Comparison of ENCODE assay signal across 21 mouse cellular contexts in the genomic region with DNA sequence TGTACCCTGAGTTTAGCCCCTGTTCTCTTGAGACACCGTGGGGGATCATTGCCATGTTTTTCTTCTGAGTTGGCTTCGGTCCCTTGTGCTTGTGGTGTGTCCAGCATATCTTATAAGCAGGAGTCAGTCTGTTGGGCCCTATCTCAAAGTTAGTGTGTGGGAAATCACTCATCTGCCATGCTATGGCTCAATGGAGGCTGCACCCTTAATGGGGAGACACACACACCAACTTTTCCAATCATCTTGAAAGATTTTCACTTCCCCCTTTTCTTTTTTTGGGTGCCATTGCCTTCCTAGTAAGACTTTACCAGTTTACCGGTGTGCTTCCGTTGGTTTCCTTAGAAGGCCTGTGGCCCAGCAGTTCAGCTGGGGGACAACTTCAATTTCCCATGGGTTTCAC.
"Had no signal": no experiment of that assay in that cellular context is flagged by ENCODE, and none has a peak within 500 bp of the region (broad histone marks: within the 10 kb centered on the region; RNA-seq: fewer than 3 reads in every experiment).

No protein-coding gene starts in this region.

- H3K36me3 ChIP-seq: intestine, embryonic 15.5 days; limb, embryonic 10.5 days; limb, embryonic 13.5 days; liver, embryonic 12.5 days; liver, embryonic 15.5 days; lung, embryonic 15.5 days had no signal

- H3K4me2 ChIP-seq: intestine, embryonic 15.5 days; limb, embryonic 13.5 days; liver, embryonic 12.5 days; liver, embryonic 15.5 days; lung, embryonic 15.5 days; midbrain, embryonic 11.5 days had no signal

- H3K27ac ChIP-seq: intestine, embryonic 15.5 days; kidney, postnatal 0 days; layer of hippocampus, adult 2 months; limb, embryonic 10.5 days; limb, embryonic 13.5 days; liver, embryonic 12.5 days; liver, embryonic 15.5 days; lung, embryonic 15.5 days had no signal

- H3K9ac ChIP-seq: intestine, embryonic 15.5 days; limb, embryonic 13.5 days; liver, embryonic 12.5 days; liver, embryonic 15.5 days; lung, embryonic 15.5 days had no signal

- H3K4me1 ChIP-seq: intestine, embryonic 15.5 days; limb, embryonic 10.5 days; limb, embryonic 13.5 days; liver, embryonic 12.5 days; liver, embryonic 15.5 days; lung, embryonic 15.5 days had no signal

- H3K4me3 ChIP-seq: intestine, embryonic 15.5 days; layer of hippocampus, adult 2 months; limb, embryonic 10.5 days; limb, embryonic 13.5 days; liver, embryonic 12.5 days; liver, embryonic 15.5 days; lung, embryonic 15.5 days had no signal

- H3K9me3 ChIP-seq: intestine, embryonic 15.5 days; limb, embryonic 10.5 days; limb, embryonic 13.5 days; liver, embryonic 12.5 days; liver, embryonic 15.5 days; lung, embryonic 15.5 days had no signal

- H3K27me3 ChIP-seq: intestine, embryonic 15.5 days; limb, embryonic 13.5 days; liver, embryonic 12.5 days; liver, embryonic 15.5 days; lung, embryonic 15.5 days had no signal

- ATAC-seq: intestine, embryonic 15.5 days; liver, embryonic 12.5 days had no signal

- DNase-seq: kidney, adult 18-20 months; kidney, postnatal 25 days; liver; lung, adult 18-20 months; lung, postnatal 10 days; lung, postnatal 36 days; midbrain, embryonic 14.5 days; right cerebral cortex, adult 18-20 months; right cerebral cortex, postnatal 14 days; right cerebral cortex, postnatal 4 days; thymus, adult 18-20 months; thymus, postnatal 36 days had no signal
